In the genomic region with DNA sequence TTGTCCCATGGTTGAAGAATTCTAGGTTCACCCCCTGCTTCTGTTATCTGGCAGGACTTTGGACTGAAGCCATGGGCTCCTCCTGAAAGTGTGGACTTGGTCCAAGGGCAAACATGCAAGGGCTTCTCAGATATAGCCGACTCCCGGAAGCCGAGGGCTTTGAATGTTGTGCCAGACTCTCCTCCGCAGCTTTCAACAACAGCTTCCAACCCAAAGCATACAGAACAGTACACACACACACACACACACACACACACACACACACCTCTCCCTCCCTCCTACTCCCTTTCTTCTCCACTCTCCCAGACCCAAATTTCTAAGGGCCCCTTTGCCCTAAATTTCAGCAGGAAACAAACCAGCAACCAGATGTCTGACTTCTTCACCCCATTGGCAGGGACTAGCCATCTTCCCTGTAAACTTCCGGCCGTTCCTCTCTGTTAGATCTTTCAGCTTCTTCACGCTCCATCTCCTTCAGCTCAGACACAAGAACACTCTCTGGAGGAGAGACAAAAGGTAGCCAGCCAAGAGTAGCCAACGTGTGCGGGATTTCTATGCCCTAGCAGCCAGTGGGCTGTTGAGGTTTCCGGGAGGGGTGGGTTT, we compare ENCODE assay signal across 7 mouse cellular contexts. TPM values are rescaled to one million over a fixed set of nuclear protein-coding genes. Genes with fewer than 3 reads are reported as not detected.
DNase-seq lines count a peak whose midpoint lies in the region; ATAC-seq and TF ChIP-seq lines count a peak whose summit lies in the region.

No protein-coding gene starts in this region.

- no peak overlapping the region for H3K9ac ChIP-seq in intestine, embryonic 14.5 days (ENCODE audit: low read length)

- no peak overlapping the region for H3K4me2 ChIP-seq in intestine, embryonic 14.5 days (ENCODE audit: low read length)

- H3K4me3 ChIP-seq in intestine, embryonic 14.5 days (ENCODE audit: low read depth, low read length): no peak overlapping the region

- no peaks in the 10 kb centered on the region for H3K36me3 ChIP-seq in intestine, embryonic 14.5 days (ENCODE audit: control insufficient read depth, insufficient read depth, low read length)

- no peaks in the 10 kb centered on the region for H3K27me3 ChIP-seq in intestine, embryonic 14.5 days (replicated peaks; ENCODE audit: control insufficient read depth, insufficient read depth, low read length)

- 28% methylated on average over 10 of the region's 10 CpGs for WGBS in intestine, embryonic 14.5 days

- H3K27ac ChIP-seq in intestine, embryonic 14.5 days (ENCODE audit: low read depth): peak overlapping the region; percentile 69; the same call in 1 of the 2 replicates

- peak; percentile 85 for DNase-seq in adrenal gland, adult 2 months
- peak; percentile 56 for DNase-seq in brain, embryonic 14.5 days (ENCODE audit: low read depth)
- no peak for DNase-seq in intestine, embryonic 14.5 days (ENCODE audit: low spot score)
- peak; percentile 84 for DNase-seq in lung, postnatal 10 days
- no peak for DNase-seq in c-Kit-positive CD71-positive TER-119-positive erythroid progenitor cells, embryonic 14.5 days (ENCODE audit: low spot score)
- DNase-seq in cerebellum, adult 11-12 months: no peak

- no peak for TF ChIP-seq POLR2A in brain, embryonic 14.5 days (IDR thresholded peaks at IDR 0.05; ENCODE audit: borderline replicate concordance, extremely low read depth, insufficient read depth, insufficient read length, poor library complexity, severe bottlenecking)

- no peak for ATAC-seq in intestine, embryonic 14.5 days (replicated peaks; ENCODE audit: low FRiP score, low TSS enrichment, low read depth)
- no peak for ATAC-seq in megakaryocyte progenitor cell, adult 5-6 weeks (replicated peaks; ENCODE audit: poor library complexity)

- TF ChIP-seq CTCF in brain, embryonic 14.5 days (IDR thresholded peaks at IDR 0.05; ENCODE audit: borderline replicate concordance, extremely low read depth, insufficient read depth, insufficient read length): no peak

- no peaks in the 10 kb centered on the region for H3K9me3 ChIP-seq in intestine, embryonic 14.5 days (ENCODE audit: control insufficient read depth, low read length)

- peaks cover 20% of the 10 kb centered on the region for H3K4me1 ChIP-seq in intestine, embryonic 14.5 days (replicated peaks; ENCODE audit: control insufficient read depth, insufficient read depth, low read length)

RNA-seq across cellular contexts. Expression of gene Smad5, which starts 24.5 kb away (rescaled TPM):
- 10 to 100 TPM; 48.9 to 49.7 TPM for total RNA-seq in adrenal gland, adult 2 months (2021)
- polyA plus RNA-seq in adrenal gland, adult 2 months (2012; rRNA removed): 9.7 and 16.7 TPM in 2 replicates
- polyA plus RNA-seq in brain, embryonic 14.5 days (2012; rRNA removed): 57.2 and 57.5 TPM in 2 replicates
- 37.5 and 39.9 TPM in 2 replicates for polyA plus RNA-seq in intestine, embryonic 14.5 days (2014; fragmentation: Nextera tagmentation; extraction: Ambion mirVana)
- total RNA-seq in megakaryocyte progenitor cell, adult 5-6 weeks (2015): 58.7 and 72.0 TPM in 2 replicates
- 22.6 and 32.3 TPM in 2 replicates for total RNA-seq in megakaryocyte progenitor cell, adult 5-6 weeks (2017)

Comparison
In these comparisons a context has a peak if more than half of its experiments do, and no peak if none do; other contexts are left out.
1. DNase-seq: peak in adrenal gland, adult 2 months (single experiment), brain, embryonic 14.5 days (single experiment) and lung, postnatal 10 days (single experiment); none in intestine, embryonic 14.5 days (single experiment), c-Kit-positive CD71-positive TER-119-positive erythroid progenitor cells, embryonic 14.5 days (single experiment) and cerebellum, adult 11-12 months (single experiment).